Mouse (Mus musculus) layer of hippocampus, adult 2 months (tissue): ENCODE measurements around the gene H2al1e. TPM values are rescaled to one million over a fixed set of nuclear protein-coding genes. Genes with fewer than 3 reads are reported as not detected.
A peak's percentile ranks its signal among the peaks of the same experiment; 100 is the strongest.
"Not testable (repeated sequence)": the region's sequence is repeated elsewhere in the genome, so short reads cannot be mapped to it uniquely, and the experiment has no call there.

Source experiments
- DNase-seq, 2 experiments: peaks; one replicate each; pipeline ENCODE4 v3.0.0; 2022; ENCODE audit warnings: low spot score in 2 of 2
- H3K27ac ChIP-seq: fragments of 200-600 bp; 2 replicates; pipeline ENCODE4 v1.8.1; 2022
- H3K4me3 ChIP-seq: fragments of 200-600 bp; 2 replicates; pipeline ENCODE4 v1.8.1; 2022; ENCODE audit warnings: mild to moderate bottlenecking
- CTCF ChIP-seq: fragments of 200-600 bp; conservative IDR thresholded peaks from 2 replicates; pipeline ENCODE4 v1.8.1; 2022; ENCODE audit warnings: antibody characterized with exemption, mild to moderate bottlenecking, moderate library complexity
- long read RNA-seq, 2 experiments: library from polyadenylated mRNA; stranded (forward); transcript quantifications; one replicate each; pipeline ENCODE4 v2.0.0; 2021; ENCODE audit warnings: borderline mapping rate in 2 of 2
- total RNA-seq, 2 experiments: library from RNA; stranded (reverse); gene quantifications; 2 replicates each; pipeline ENCODE4 v1.2.3; 2021

H2al1e gene
- not detected for total RNA-seq
- long read RNA-seq, experiment 1: 0 reads
- long read RNA-seq, experiment 2: 0 reads

DNA sequence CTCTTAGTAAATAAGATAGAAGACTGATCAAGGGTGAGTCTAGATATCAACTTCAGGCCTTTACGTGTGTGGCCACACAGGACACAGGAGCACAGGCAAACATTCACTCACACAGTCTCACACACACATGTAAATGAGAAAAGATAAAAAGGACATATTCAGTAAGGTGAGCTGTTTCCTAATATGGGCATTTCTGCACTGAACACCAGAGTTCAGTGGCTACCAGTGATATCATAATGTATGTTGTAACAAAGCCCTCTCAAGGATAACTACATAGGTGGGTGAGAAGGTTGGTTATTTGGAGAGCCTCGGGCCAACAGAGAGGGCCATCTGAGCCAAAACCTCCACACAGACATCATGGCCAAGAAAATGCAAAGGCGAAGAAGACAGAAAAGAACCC, at the start of gene H2al1e:
Gene H2al1e, plus strand, starts transcription at position 301 of the 400 bp plus-strand sequence.
- not testable (repeated sequence) for DNase-seq, H3K4me3 ChIP-seq, H3K27ac ChIP-seq

GRCm38 (mm10) chrX:11264918-11265317, 46.8 kb upstream of the H2al1e start:
- Histone ChIP-seq H3K4me3 (no peak overlapping the region), H3K27ac (no peak overlapping the region)
- no peak for DNase-seq
- TF ChIP-seq CTCF: no peak

DNA sequence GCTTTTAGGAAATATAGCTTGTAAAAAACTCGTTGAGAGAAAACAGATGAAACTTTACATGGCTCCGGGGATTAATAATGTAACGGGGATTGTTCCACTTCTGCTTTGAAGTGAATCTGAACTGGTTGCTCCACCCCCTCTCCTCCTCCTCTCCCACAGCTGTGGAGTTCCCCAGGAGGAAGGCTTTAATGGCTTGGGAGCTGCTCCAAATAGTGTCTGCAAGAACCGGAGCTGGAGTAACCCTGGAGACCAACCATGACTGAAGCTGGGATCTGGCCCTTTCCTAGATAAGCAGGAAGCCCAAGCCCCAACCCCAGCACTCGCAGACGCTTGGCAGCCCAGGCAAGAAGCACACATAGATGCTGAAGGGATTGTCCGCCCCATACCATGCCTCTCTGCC, 43.9 kb upstream of the H2al1e start:
- Histone ChIP-seq H3K27ac (no peak overlapping the region), H3K4me3 (no peak overlapping the region)
- no peak for TF ChIP-seq CTCF
- DNase-seq: peak in 1 of 2 experiments; percentile 5

DNA sequence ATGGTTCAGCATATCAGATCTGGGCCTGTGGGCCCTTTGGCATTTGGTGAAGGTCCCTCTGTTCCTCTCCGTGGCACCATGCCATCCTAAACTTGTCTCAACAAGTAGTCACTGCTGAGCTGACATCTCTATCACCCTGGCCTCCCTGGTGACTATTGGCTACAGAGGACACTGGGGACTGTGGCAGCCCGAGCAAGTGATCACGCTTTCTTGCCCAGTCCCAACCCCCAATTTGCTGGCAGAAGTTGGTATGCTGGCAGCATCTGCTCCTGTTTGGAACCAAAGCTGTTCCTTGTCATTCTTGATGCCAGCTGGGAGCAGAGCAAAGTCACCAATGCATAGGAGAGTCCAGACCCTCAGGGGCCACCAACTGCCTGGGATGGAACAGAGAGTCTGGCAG, 42.7 kb upstream of the H2al1e start:
- TF ChIP-seq CTCF: no peak
- no peak overlapping the region for H3K27ac ChIP-seq
- H3K4me3 ChIP-seq: no peak overlapping the region
- peak; percentile 25 to 30 for DNase-seq

DNA sequence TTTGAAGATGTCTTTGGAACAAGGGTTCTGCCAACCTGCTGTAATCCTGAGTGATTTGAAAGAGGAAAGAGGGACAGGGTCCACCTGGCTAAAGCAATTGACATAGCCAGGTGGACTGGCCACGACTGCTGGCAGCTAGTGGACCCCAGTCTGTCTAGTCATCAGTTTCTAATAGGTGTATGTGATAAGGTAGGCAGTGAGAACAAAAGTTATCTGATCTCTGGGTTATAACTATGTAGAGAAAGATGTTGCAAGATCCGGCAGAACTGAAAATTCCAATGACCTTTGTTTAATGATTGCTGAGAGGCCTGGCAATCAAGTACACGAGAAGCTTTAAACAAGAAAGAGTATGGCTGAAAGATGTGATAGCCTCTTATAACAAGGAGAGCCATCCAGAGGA, 38.5 kb upstream of the H2al1e start:
- no peak overlapping the region for H3K4me3 ChIP-seq
- DNase-seq: no peak
- no peak for TF ChIP-seq CTCF
- H3K27ac ChIP-seq: no peak overlapping the region

GRCm38 (mm10) chrX:11277083-11277482, 34.7 kb upstream of the H2al1e start:
- H3K27ac ChIP-seq: no peak overlapping the region
- TF ChIP-seq CTCF: no peak
- no peak for DNase-seq
- no peak overlapping the region for H3K4me3 ChIP-seq

GRCm38 (mm10) chrX:11280741-11281140, 31.0 kb upstream of the H2al1e start:
- TF ChIP-seq CTCF: no peak
- no peak for DNase-seq
- no peak overlapping the region for H3K27ac ChIP-seq
- H3K4me3 ChIP-seq: no peak overlapping the region

- no peak for TF ChIP-seq CTCF
- Histone ChIP-seq H3K27ac (no peak overlapping the region), H3K4me3 (no peak overlapping the region)
- DNase-seq: no peak
Measured at GRCm38 (mm10) chrX:11288306-11288882, 23.3 kb upstream of the H2al1e start.

DNA sequence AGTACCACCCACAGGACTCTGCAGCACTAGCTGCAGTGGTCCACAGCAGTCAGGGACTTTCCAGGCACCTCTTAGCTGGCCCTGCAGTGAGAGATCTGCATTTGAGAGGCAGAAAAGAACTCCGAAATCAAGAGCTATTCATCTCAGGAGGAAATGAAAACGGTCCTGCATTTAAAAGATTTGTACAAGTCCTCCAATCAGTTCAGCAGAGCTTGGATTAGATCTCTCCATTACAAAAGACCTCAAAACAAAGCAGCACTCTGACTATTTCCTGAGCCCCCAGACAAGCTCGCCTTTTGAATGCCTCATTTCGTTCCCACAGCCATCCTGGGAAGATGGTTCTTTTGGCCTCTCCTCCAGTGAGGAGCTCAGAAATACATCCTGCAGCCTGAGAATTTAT, 22.5 kb upstream of the H2al1e start:
- H3K4me3 ChIP-seq: no peak overlapping the region
- no peak for DNase-seq
- H3K27ac ChIP-seq: no peak overlapping the region
- TF ChIP-seq CTCF: no peak

DNA sequence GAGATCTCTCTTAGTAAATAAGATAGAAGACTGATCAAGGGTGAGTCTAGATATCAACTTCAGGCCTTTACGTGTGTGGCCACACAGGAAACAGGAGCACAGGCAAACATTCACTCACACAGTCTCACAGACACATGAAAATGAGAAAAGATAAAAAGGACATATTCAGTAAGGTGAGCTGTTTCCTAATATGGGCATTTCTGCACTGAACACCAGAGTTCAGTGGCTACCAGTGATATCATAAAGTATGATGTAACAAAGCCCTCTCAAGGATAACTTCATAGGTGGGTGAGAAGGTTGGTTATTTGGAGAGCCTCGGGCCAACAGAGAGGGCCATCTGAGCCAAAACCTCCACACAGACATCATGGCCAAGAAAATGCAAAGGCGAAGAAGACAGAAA, 12.8 kb upstream of the H2al1e start, which contains the start of gene H2al1a:
Gene H2al1a, plus strand, starts transcription at position 301 of the 400 bp plus-strand sequence.
- not testable (repeated sequence) for H3K27ac ChIP-seq, H3K4me3 ChIP-seq, DNase-seq

DNA sequence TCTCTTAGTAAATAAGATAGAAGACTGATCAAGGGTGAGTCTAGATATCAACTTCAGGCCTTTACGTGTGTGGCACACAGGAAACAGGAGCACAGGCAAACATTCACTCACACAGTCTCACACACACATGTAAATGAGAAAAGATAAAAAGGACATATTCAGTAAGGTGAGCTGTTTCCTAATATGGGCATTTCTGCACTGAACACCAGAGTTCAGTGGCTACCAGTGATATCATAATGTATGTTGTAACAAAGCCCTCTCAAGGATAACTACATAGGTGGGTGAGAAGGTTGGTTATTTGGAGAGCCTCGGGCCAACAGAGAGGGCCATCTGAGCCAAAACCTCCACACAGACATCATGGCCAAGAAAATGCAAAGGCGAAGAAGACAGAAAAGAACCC, 9.6 kb upstream of the H2al1e start, which contains the start of gene H2al1b:
Gene H2al1b, plus strand, starts transcription at position 301 of the 400 bp plus-strand sequence.
- not testable (repeated sequence) for H3K4me3 ChIP-seq, H3K27ac ChIP-seq, DNase-seq

DNA sequence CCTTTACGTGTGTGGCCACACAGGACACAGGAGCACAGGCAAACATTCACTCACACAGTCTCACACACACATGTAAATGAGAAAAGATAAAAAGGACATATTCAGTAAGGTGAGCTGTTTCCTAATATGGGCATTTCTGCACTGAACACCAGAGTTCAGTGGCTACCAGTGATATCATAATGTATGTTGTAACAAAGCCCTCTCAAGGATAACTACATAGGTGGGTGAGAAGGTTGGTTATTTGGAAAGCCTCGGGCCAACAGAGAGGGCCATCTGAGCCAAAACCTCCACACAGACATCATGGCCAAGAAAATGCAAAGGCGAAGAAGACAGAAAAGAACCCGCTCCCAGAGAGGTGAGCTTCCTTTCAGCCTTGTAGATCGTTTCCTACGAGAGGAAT, 6.4 kb upstream of the H2al1e start, which contains the start of gene H2al1c:
Gene H2al1c, plus strand, starts transcription at position 301 of the 400 bp plus-strand sequence.
- DNase-seq, H3K27ac ChIP-seq: not testable (repeated sequence)

GRCm38 (mm10) chrX:11308524-11308923, 3.2 kb upstream of the H2al1e start, which contains the start of gene H2al1d:
Gene H2al1d (plus strand): TSS chrX:11308824.
- H3K27ac ChIP-seq, DNase-seq, H3K4me3 ChIP-seq: not testable (repeated sequence)

More for the DNA sequence above, 6.4 kb upstream of the H2al1e start, which contains the start of gene H2al1c:
- H3K4me3 ChIP-seq: not testable (repeated sequence)

- DNase-seq, H3K4me3 ChIP-seq, H3K27ac ChIP-seq: not testable (repeated sequence)
Measured at GRCm38 (mm10) chrX:11314858-11315257, 3.1 kb downstream of the H2al1e start, which contains the start of gene H2al1f. Gene H2al1f (plus strand): TSS chrX:11315158.

DNA sequence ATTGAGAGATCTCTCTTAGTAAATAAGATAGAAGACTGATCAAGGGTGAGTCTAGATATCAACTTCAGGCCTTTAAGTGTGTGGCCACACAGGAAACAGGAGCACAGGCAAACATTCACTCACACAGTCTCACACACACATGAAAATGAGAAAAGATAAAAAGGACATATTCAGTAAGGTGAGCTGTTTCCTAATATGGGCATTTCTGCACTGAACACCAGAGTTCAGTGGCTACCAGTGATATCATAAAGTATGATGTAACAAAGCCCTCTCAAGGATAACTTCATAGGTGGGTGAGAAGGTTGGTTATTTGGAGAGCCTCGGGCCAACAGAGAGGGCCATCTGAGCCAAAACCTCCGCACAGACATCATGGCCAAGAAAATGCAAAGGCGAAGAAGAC, 6.2 kb downstream of the H2al1e start, which contains the start of gene H2al1g:
Gene H2al1g, plus strand, starts transcription at position 301 of the 400 bp plus-strand sequence.
- H3K4me3 ChIP-seq, DNase-seq, H3K27ac ChIP-seq: not testable (repeated sequence)

GRCm38 (mm10) chrX:11321192-11321591, 9.5 kb downstream of the H2al1e start, which contains the start of gene H2al1h:
Gene H2al1h (plus strand): TSS chrX:11321492.
- DNase-seq, H3K27ac ChIP-seq, H3K4me3 ChIP-seq: not testable (repeated sequence)

DNA sequence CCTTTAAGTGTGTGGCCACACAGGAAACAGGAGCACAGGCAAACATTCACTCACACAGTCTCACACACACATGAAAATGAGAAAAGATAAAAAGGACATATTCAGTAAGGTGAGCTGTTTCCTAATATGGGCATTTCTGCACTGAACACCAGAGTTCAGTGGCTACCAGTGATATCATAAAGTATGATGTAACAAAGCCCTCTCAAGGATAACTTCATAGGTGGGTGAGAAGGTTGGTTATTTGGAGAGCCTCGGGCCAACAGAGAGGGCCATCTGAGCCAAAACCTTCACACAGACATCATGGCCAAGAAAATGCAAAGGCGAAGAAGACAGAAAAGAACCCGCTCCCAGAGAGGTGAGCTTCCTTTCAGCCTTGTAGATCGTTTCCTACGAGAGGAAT, 12.6 kb downstream of the H2al1e start, which contains the start of gene H2al1i:
Gene H2al1i, plus strand, starts transcription at position 301 of the 400 bp plus-strand sequence.
- H3K4me3 ChIP-seq, DNase-seq, H3K27ac ChIP-seq: not testable (repeated sequence)

DNA sequence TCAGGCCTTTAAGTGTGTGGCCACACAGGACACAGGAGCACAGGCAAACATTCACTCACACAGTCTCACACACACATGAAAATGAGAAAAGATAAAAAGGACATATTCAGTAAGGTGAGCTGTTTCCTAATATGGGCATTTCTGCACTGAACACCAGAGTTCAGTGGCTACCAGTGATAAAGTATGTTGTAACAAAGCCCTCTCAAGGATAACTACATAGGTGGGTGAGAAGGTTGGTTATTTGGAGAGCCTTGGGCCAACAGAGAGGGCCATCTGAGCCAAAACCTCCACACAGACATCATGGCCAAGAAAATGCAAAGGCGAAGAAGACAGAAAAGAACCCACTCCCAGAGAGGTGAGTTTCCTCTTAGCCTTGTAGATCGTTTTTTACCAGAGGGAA, 15.8 kb downstream of the H2al1e start, which contains the start of gene H2al1j:
Gene H2al1j, plus strand, starts transcription at position 301 of the 400 bp plus-strand sequence.
- not testable (repeated sequence) for H3K4me3 ChIP-seq, DNase-seq, H3K27ac ChIP-seq
